Mouse (Mus musculus) kidney, adult 2 months (tissue): Measurements from ENCODE around the gene Mtcl1. TPM values are rescaled to one million over a fixed set of nuclear protein-coding genes. Genes with fewer than 3 reads are reported as not detected.

ENCODE experiments used
- DNase-seq: peaks from one replicate; pipeline ENCODE4 v3.0.0; 2021
- H3K27ac ChIP-seq: fragments of 200-500 bp; 2 replicates; pipeline ENCODE4 v1.5.1; 2012; ENCODE audit warnings: low read depth, low read length, control low read depth, inconsistent platforms; ENCODE audit not compliant: insufficient read depth
- H3K27me3 ChIP-seq: fragments of 200-500 bp; replicated peaks from 2 replicates; pipeline ENCODE4 v1.6.1; 2012; ENCODE audit warnings: mild to moderate bottlenecking, moderate library complexity, low read length, inconsistent platforms; ENCODE audit not compliant: control insufficient read depth, insufficient read depth
- H3K36me3 ChIP-seq: fragments of 200-500 bp; 2 replicates; pipeline ENCODE4 v1.6.1; 2012; ENCODE audit warnings: mild to moderate bottlenecking, moderate library complexity, low read length, inconsistent platforms; ENCODE audit not compliant: control insufficient read depth, insufficient read depth
- H3K4me1 ChIP-seq: fragments of 200-500 bp; 2 replicates; pipeline ENCODE4 v1.6.1; 2011; ENCODE audit warnings: low read length; ENCODE audit not compliant: control insufficient read depth, insufficient read depth
- H3K4me3 ChIP-seq: fragments of 200-500 bp; 2 replicates; pipeline ENCODE4 v1.5.1; 2011; ENCODE audit warnings: mild to moderate bottlenecking, low read depth, low read length, control low read depth; ENCODE audit not compliant: insufficient read depth
- CTCF ChIP-seq: fragments of 200-500 bp; conservative IDR thresholded peaks from 2 replicates; pipeline ENCODE4 v1.5.1; 2011; ENCODE audit warnings: low read depth, mild to moderate bottlenecking, control low read depth, low read length, moderate library complexity, mixed read lengths; ENCODE audit not compliant: insufficient read depth, insufficient read length
- POLR2A ChIP-seq: fragments of 200-500 bp; IDR thresholded peaks from one replicate; pipeline ENCODE4 v1.6.1; 2011; ENCODE audit warnings: low read depth, low read length, control low read depth
- WGBS: fragments of 180-500 bp; shearing (Covaris S2); methylation state at CpG from one replicate; pipeline ENCODE4 v1.1.7; 2018; 5-methylcytosine and 5-hydroxymethylcytosine counted together
- polyA plus RNA-seq: library from polyadenylated mRNA; depleted of rRNA; stranded (reverse); fragments of >200 nt; gene quantifications from 2 replicates; pipeline ENCODE4 v1.2.3, GENCODE M21; 2012

The Mtcl1 gene
- polyA plus RNA-seq, 1 experiment: 3.5 TPM

DNA sequence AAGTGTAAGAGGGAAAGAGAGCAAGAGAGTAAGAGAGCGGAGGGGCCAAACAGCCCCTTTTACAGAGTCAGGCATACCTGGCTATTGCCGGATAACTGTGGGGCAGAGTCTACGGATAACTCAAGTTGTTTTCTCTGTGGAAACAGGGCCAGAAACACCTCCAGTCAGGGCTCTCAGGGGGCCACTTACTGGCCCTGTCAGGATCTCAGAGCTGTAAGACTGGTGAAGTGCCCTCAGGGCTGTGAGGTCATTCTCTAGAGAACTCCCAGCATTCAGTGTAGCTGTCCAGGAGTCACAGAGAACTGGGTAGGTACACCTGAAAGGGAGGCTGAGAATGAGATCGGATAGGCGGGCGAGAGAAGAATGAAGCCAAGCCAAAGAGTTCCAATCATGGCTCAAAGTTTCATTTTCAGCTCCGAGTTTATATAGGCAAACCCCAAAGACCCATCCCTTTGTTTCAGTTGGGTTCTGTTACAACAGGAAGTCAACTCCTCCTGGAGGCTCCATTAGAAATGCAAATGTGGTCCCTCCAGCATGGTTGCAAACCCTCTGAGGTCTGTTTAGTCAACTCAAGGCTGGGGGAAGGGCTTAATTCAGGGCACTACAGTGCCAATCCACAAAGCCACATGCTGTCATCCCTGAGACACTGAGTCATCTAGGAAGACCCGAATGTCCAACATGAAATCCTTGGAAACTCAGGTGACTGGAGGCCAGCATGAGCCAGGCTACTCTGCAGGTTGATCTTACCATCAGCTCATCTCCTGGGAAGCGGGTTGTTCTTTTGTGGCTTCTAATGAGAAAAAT, 34.3 kb upstream of the Mtcl1 start:
- 87% methylated on average over 9 of the region's 9 CpGs for WGBS

GRCm38 (mm10) chr17:66481295-66481694, 31.7 kb upstream of the Mtcl1 start:
- H3K4me3 ChIP-seq: no peak overlapping the region
- no peaks in the 10 kb centered on the region for H3K36me3 ChIP-seq
- no peaks in the 10 kb centered on the region for H3K27me3 ChIP-seq
- no peak for DNase-seq
- WGBS: 84% methylated on average over 5 of the region's 5 CpGs
- TF ChIP-seq POLR2A (no peak), CTCF (no peak)
- H3K4me1 ChIP-seq: no peaks in the 10 kb centered on the region
- no peak overlapping the region for H3K27ac ChIP-seq

More for the DNA sequence above, 34.3 kb upstream of the Mtcl1 start:
- Histone ChIP-seq H3K27ac (no peak overlapping the region), H3K36me3 (no peaks in the 10 kb centered on the region), H3K4me3 (no peak overlapping the region), H3K4me1 (no peaks in the 10 kb centered on the region), H3K27me3 (no peaks in the 10 kb centered on the region)
- TF ChIP-seq CTCF (no peak), POLR2A (no peak)
- DNase-seq: no peak

GRCm38 (mm10) chr17:66480491-66481278, 31.1 kb upstream of the Mtcl1 start:
- no peaks in the 10 kb centered on the region for H3K36me3 ChIP-seq
- no peak overlapping the region for H3K4me3 ChIP-seq
- no peaks in the 10 kb centered on the region for H3K4me1 ChIP-seq
- H3K27me3 ChIP-seq: no peaks in the 10 kb centered on the region
- WGBS: 58% methylated on average over 17 of the region's 17 CpGs
- H3K27ac ChIP-seq: no peak overlapping the region
- DNase-seq: no peak
- TF ChIP-seq CTCF (no peak), POLR2A (no peak)

DNA sequence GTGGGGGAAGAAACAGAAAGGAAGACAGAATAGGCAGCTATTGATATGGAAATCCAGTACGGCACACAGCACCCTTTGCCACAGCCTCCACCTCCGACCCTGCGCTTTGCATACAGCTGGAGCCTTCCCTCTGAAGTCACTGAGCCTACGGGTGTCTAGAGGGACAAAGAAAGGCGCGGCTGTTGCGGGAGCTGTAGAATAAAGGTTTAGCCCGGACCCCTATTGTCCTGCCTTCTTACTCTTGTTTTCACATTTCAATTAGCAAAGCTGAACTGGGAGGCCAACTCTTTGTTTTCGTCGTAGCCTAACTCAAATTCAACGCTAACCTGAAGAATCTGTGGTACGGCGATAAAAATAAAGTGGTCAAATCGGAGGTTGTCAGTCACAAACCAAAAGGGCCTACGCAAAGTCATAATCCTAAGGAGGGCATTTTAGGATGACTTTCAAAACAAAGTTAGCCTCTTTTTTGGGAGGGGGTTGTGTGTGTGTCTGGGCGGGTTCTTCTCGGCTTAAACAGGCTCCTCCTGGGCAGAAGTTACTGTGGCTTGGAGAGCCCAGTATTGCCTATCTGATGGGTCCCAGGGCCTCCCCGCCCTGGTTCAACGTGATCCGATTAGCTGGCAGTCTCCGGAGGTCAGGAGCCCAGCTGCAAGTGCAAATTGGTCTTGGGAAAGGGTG, 30.4 kb upstream of the Mtcl1 start:
- TF ChIP-seq POLR2A: no peak
- no peak for TF ChIP-seq CTCF
- Histone ChIP-seq H3K36me3 (no peaks in the 10 kb centered on the region), H3K27ac (no peak overlapping the region), H3K27me3 (no peaks in the 10 kb centered on the region), H3K4me3 (no peak overlapping the region), H3K4me1 (no peaks in the 10 kb centered on the region)
- no peak for DNase-seq
- 46% methylated on average over 21 of the region's 21 CpGs for WGBS

DNA sequence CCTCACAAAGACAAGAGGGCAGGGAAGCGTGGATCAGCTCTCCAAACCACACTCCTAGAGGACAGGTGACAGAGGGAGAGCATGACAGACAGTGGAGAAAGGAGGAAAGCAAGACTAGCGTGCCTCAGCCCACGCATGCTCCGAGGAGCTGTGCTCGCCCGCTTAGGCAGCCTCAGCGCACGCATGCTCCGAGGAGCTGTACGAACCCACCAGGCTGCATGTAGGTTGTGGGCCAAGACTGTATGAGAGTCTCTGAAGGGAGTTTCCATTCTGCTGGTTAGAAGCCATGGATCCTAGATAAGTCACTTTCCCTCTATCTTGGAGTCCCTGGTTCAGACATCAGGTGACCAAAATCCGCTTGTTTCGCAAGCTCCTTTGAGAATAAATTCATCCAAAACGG, 29.8 kb upstream of the Mtcl1 start:
- Histone ChIP-seq H3K36me3 (no peaks in the 10 kb centered on the region), H3K27ac (no peak overlapping the region), H3K4me1 (no peaks in the 10 kb centered on the region), H3K4me3 (no peak overlapping the region), H3K27me3 (no peaks in the 10 kb centered on the region)
- 58% methylated on average over 13 of the region's 13 CpGs for WGBS
- no peak for TF ChIP-seq POLR2A
- no peak for TF ChIP-seq CTCF
- no peak for DNase-seq

DNA sequence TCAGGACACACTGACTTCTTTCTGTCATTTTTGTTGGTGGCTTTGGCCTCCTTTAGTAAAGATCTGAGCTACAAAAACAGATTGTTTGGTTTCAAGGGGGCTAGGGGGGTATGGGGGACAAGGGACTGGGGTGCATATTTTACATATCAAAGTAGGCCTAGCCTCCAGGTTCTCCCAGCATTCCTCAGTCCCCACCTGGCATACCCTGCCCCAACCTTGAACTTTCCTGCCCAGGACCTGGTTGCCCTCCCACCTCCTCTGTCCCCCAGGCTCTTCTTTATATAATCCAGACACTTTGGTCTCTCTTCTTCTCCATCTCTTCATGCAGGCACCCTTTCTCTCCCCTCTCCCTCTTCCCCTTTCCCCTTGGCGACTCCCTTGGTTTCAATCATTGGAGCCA, 23.7 kb upstream of the Mtcl1 start:
- TF ChIP-seq POLR2A: no peak
- no peak overlapping the region for H3K27ac ChIP-seq
- WGBS: 92% methylated on average over 1 of the region's 1 CpGs
- H3K27me3 ChIP-seq: no peaks in the 10 kb centered on the region
- no peak overlapping the region for H3K4me3 ChIP-seq
- no peaks in the 10 kb centered on the region for H3K36me3 ChIP-seq
- H3K4me1 ChIP-seq: peaks cover 3% of the 10 kb centered on the region; the same call in 1 of the 2 replicates
- no peak for DNase-seq

- H3K27me3 ChIP-seq: no peaks in the 10 kb centered on the region
- 54% methylated on average over 5 of the region's 5 CpGs for WGBS
- H3K4me1 ChIP-seq: peaks cover 3% of the 10 kb centered on the region; the same call in 1 of the 2 replicates
- TF ChIP-seq POLR2A: no peak
- no peak for DNase-seq
- no peak overlapping the region for H3K4me3 ChIP-seq
- no peak overlapping the region for H3K27ac ChIP-seq
- no peaks in the 10 kb centered on the region for H3K36me3 ChIP-seq
Measured at GRCm38 (mm10) chr17:66471775-66472174, 22.2 kb upstream of the Mtcl1 start.
